Mouse (Mus musculus): ENCODE measurements at regions not wholly inside any gene's neighbourhood (a gene's known extent, or its start where the extent isn't known, plus 50 kb on each side); places are given as distances from the start of the nearest gene placed in this dataset.

GRCm38 (mm10) chr15:67235107-67235785 is 734.5 kb upstream of the Lrrc6 start:
- TF ChIP-seq CTCF (IDR thresholded peaks at IDR 0.05; ENCODE audit: insufficient read depth, low read length) (no peak), POLR2A (IDR thresholded peaks at IDR 0.05; ENCODE audit: borderline replicate concordance, extremely low read depth, low read depth, low read length) (no peak)

Measured in lung, adult 2 months (tissue).